Mouse (Mus musculus) right cerebral cortex, postnatal 4 days (tissue): ENCODE measurements around the gene Nrsn2.

Experiments
- DNase-seq: peaks from one replicate; pipeline ENCODE4 v3.0.0-alpha.2; 2022

Nrsn2 gene

DNA sequence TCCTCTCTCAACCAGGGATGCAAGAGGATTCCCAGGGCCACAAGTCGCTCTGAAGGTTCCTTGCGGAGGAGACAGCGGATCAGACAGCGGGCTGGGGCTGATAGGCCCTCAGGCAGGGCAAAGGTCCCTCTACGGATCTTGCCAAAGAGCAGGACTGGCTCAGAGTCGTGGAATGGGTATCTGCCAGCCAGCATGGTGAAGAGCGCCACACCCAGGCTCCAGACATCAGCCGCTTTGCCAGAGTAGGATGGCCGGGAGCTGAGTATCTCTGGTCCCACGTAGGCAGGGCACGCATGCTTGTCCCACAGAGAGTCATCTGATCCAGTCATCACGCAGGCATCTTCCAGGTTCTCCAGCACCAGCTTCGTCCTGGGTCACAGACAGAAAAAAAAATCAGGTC is 38.1 kb downstream of the Nrsn2 start:
- DNase-seq = no peak

DNA sequence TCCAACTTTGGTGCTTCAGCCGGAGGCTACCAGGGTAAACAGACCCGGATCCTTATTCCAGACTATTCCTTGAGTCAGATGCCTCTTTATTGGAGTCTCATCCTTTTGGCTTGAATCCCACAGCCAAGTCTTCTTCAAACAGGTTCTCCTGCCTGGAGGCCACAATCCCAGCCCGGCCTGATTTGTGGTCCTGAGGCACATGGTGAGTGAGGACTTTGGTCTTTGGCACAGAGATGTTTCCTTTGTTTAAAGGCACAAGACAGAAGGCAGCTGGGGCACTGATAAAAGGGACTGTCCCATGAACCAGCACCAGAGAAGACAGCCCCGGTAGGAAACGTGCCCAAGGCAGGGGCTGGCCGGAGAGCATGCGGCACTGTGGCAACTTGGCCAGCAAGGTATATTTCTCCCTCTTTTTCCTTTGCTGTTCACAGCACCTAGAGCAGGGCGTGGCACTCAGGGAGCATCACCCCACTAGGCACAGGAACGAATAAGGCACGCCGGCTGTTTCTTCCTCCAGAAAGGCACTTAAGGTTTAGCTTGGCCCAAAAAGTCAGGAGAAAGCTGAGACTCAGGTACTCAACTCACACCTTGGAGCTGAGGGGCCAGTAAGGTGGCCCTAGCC is 38.7 kb downstream of the Nrsn2 start:
- no peak for DNase-seq

GRCm38 (mm10) chr2:152336856-152337255 is 39.6 kb downstream of the Nrsn2 start:
- no peak for DNase-seq

DNA sequence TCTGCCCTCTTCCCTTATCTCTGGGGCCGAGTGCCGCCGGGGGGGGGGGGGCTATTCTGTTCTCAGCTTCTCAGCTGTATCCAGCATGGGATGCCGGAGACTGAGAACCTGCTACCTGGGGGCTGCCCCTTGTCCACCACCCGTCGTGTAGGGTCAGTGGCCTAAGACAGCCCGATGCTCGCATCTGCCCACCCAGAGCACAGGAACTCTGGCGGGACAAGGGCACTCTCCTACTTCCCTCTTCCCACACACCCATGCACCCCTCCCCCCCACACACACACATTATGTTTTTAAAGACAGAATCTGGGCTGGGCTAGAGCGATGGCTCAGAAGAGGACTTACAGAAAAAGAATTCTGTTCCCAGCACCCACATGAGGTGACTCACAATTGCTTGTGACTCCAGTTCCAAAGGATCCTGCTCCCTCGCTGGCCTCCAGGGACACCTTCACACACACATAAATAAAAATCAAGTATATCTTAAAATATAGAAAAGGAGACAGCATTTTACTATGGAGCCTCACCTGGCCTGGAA is 41.1 kb downstream of the Nrsn2 start:
- DNase-seq = no peak

DNA sequence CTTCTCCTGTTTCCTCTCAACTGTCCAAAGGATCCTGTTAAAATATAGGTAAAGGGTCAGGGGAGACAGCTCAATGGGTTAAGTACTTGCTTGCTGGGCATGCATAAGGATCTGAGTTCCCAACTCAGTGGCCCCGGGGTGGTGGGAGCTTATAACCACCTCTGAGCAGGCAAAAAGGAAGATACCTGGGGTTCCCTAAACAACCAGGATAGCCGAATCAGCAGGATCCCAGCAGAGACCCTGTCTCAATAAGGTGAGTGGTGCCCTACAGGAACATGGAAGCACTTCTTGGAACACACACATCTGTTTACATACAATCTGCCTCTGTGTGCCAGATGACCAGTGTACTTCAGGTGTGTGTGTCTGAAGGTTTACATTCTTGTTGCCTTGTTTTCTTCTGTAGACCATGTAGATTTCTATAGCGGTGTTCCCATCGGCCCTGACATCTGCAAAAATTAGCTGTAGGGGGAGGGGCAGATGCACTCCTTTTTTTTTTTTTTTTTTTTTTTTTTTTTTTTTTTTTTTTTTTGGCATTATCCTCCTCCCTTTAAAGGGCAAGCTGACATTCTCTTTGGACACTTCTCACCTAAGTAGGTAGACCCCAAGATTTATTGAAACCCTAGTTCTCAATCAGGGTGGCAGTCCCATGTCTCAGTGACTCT is 43.0 kb downstream of the Nrsn2 start:
- no peak for DNase-seq

- peak; percentile 83 for DNase-seq
Observed at GRCm38 (mm10) chr2:152332101-152332825, 44.2 kb downstream of the Nrsn2 start, which contains the start of gene Rbck1. Rbck1 (minus strand) TSS chr2:152332653.

- DNase-seq = no peak
Observed at GRCm38 (mm10) chr2:152330858-152331423, 45.5 kb downstream of the Nrsn2 start.

DNA sequence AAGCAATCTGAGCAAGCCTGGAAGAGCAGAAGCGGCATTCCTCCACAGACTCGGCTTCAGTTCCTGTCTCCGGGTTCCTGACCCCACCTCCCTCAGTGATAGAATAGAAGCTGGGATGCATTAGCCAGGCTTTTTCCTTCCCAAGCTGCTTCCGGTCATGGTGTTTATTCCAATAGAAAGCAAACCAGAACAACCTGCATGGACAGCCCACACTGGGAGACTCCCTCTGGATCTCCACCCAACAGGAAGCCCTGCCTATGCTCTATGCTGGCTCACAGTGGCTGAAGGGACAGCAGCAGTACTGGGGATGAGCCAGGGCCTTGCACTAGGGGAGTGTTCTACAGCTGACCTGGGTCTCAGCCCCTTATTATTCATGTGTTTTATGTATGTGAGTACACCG is 48.5 kb downstream of the Nrsn2 start:
- DNase-seq = no peak

GRCm38 (mm10) chr2:152326654-152327053 is 49.8 kb downstream of the Nrsn2 start:
- no peak for DNase-seq

- no peak for DNase-seq
Observed at GRCm38 (mm10) chr2:152326157-152326556, 50.3 kb downstream of the Nrsn2 start.

DNA sequence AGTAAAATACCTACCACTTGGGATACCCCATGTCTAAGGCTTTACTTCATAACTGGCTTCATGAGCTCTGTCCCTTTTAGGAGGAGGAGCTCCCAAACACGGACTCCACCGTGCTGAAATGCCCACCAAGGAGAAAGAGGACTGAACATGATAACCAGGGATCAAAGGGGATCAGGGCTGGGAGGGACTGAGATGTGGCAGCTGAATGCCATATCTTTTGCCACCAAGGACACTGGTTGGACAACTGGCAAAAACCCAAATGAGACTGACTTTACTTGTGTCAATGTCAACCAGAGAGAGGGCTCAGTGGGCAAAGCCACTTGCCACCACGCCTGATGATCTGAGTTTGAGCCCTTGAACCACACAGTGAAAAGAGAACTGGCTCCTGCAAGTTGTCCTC is 51.6 kb downstream of the Nrsn2 start:
- DNase-seq = no peak

- no peak for DNase-seq
Observed at GRCm38 (mm10) chr2:152323971-152324370, 52.5 kb downstream of the Nrsn2 start.

DNA sequence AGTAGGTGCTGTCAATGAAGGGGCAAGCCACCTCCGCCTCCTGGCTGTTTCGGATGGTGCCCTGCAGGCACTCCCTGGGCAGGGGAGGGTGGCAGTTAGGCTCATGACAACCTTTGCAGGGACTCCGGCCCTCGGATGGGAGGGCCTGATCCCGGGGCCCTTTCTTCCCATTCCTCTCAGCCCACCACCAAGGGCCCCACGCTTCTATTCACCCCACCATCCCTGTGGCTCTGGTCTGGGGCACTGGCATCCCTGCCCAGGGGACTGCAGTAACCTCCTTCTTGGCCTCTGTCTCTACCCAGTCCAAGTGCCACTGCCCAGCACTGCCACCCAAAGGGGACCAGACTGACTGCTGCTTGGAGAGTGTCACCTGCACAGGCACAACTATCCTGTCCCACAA is 54.2 kb downstream of the Nrsn2 start:
- no peak for DNase-seq

DNA sequence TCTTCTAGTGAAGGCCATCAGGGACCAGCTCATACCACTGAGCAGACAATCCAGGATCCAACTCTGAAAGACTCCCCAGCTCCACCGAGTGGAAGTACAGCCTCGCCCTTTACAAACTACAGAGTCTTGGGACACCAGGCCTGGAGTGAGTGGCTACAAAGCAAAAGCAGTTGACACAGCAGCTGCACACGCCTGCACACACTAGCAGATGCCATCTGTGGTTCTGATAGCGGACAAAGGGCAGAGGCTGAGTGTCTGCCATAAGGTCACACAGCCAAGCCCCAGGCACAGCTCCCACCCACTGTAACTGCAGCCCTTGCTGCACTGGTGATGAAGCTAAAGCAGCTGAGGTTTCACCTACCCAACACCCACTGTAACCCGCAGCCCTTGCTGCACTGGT is 54.9 kb downstream of the Nrsn2 start:
- DNase-seq = no peak
